Mouse (Mus musculus) brain, embryonic 14.5 days (tissue): ENCODE data around the gene Gad1. TPM values are rescaled to one million over a fixed set of nuclear protein-coding genes. Genes with fewer than 3 reads are reported as not detected.
A peak's percentile ranks its signal among the peaks of the same experiment; 100 is the strongest.

Experiments used
- DNase-seq: peaks from one replicate; pipeline ENCODE4 v3.0.0-alpha.2; 2011; ENCODE audit warnings: low read depth
- CTCF ChIP-seq: fragments of 200-500 bp; IDR thresholded peaks from 2 replicates; pipeline ENCODE4 v1.5.1; 2012; ENCODE audit warnings: inconsistent platforms, mild to moderate bottlenecking, moderate library complexity, borderline replicate concordance; ENCODE audit not compliant: insufficient read depth, insufficient read length; ENCODE audit errors: extremely low read depth
- POLR2A ChIP-seq: fragments of 200-500 bp; IDR thresholded peaks from 2 replicates; pipeline ENCODE4 v1.6.1; 2012; ENCODE audit warnings: mild to moderate bottlenecking, inconsistent platforms, borderline replicate concordance; ENCODE audit not compliant: poor library complexity, insufficient read depth, insufficient read length, severe bottlenecking; ENCODE audit errors: extremely low read depth
- polyA plus RNA-seq: library from polyadenylated mRNA; depleted of rRNA; stranded (reverse); fragments of >200 nt; gene quantifications from 2 replicates; pipeline ENCODE4 v1.2.3, GENCODE M21; 2012; rRNA removed

The Gad1 gene
- polyA plus RNA-seq, 1 experiment = 140 TPM

DNA sequence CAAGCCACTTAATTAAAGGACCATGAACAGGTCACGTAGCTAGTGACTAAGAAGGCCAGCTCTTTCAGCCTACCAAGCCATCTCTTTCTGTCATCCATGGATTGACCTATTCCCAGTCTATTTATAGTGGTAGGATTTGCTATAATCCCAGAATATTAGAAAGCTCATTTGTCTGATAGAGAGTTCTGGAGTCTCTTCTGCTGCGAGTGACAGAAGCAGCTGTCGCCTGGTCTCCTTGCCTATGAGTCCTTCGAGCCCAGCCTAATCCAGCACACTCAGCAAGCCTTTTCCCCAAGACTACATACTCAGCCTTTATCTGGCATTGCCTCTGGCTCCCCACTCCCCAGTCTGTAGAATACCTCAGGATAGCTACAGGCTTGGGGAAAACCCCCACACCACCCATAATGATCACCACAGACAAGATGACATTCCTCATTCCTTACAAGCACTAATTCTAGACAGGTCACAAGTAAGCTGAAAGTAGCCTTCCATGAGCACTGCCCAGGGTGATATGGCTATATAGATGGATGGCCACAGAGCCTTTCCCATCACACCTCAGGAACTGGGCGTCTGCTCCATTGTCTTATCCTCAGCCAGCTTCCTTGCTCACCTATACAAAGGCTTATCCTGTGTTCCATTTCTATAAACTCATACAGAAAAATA lies 81.3 kb downstream of the Gad1 start:
- no peak for DNase-seq
- TF ChIP-seq CTCF = no peak
- no peak for TF ChIP-seq POLR2A

DNA sequence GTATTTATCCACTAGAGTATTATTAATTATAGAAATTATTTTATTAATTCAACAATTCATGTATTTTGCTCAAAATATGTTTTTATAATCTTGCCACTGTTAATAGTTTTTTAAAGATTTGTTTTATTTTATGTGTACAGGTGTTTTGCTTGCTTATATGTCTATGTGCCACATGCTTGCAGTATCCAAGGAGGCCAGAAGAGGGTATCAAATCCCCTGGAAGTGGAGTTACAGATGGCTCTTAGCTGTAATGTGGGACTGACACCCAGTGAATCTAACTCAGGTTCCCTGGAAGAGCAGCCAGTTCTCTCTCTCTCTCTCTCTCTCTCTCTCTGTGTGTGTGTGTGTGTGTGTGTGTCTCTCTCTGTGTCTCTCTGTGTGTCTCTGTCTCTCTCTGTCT lies 88.1 kb downstream of the Gad1 start:
- DNase-seq = no peak
- TF ChIP-seq POLR2A (no peak), CTCF (no peak)

DNA sequence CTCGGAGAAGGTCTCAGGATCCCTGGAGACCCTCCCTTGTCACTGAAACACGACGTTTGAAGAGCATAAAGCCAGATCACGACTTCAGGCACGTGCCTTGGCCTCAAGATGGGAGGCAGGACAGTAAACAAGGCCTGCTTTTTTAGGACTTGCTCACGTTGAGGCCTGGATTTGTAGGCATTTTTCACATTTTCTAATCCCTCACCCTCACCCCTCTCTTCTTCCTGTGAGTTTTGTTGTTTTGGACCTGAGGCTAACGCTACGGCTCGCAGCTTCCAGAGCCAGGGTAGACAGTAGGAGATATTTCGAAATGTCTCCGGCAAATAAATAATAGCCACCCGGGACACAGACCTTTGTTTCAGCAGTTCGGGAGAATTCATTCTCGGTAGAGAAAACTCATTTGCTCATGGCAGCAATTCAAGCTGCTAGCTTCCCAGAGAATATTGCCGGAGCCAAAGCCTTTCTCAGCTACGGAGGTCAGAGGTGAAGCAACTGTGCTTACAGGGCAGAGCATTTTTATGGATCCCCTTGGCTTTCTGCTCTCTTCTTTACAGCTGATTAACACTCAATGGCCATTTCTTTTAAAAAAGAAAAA lies 90.2 kb downstream of the Gad1 start:
- no peak for TF ChIP-seq CTCF
- no peak for TF ChIP-seq POLR2A
- peak; percentile 58 for DNase-seq

GRCm38 (mm10) chr2:70645266-70645780 lies 92.5 kb downstream of the Gad1 start:
- DNase-seq = peak; percentile 36
- TF ChIP-seq POLR2A (no peak), CTCF (no peak)

DNA sequence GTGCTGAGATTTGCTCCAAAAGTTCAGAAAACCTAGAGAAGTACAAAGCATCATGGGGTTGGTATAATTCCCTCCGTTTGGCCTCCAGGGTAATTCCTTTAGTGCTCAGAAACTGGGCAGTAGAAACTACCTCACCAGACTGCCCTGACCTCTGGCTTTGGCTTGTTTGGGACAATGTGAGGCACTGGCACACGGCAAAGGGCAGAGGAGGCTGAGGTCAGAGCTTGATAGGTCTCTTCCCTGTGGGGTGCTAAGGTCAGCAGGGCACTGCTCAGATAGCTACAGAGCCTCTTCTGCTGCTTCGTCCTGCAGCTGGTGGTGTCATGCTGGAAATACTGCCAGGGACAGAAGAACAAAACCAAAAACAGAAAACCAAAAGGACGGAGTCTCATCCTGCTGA lies 94.8 kb downstream of the Gad1 start:
- no peak for DNase-seq
- no peak for TF ChIP-seq POLR2A

- TF ChIP-seq CTCF (no peak), POLR2A (no peak)
- DNase-seq = no peak
Measured at GRCm38 (mm10) chr2:70648271-70648670, 95.4 kb downstream of the Gad1 start.

DNA sequence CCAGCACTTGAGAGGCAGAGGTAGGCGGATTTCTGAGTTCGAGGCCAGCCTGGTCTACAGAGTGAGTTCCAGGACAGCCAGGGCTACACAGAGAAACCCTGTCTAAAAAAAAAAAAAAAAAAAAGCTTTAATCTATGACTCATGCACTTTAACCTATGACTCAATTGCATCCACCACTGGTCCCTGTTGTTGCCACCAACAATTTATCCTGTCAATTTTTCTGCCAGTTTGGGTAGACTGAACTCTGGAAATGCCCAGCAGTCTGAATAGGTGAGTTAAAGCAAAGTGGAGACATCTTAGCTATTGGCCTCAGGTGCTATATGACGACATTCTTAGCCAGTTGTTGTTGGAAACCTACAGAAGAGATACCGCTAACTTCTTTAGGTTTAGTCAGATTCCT lies 96.6 kb downstream of the Gad1 start:
- TF ChIP-seq CTCF (no peak), POLR2A (no peak)
- no peak for DNase-seq

Other genes with a start within 250 kb of the Gad1 start
- gene Sp5, start 78.1 kb upstream of the Gad1 start, polyA plus RNA-seq = 18.8 and 19.2 TPM in 2 replicates
- gene Erich2, start 44.3 kb upstream of the Gad1 start, polyA plus RNA-seq = 2.3 and 2.6 TPM in 2 replicates
- gene Gorasp2, start 108.5 kb downstream of the Gad1 start, polyA plus RNA-seq = 79.5 and 96.4 TPM in 2 replicates
- 0.63 and 1.0 TPM in 2 replicates for gene Gm26558, start 109.0 kb downstream of the Gad1 start, polyA plus RNA-seq